Mouse (Mus musculus): Measurements from ENCODE around the gene Fastkd2.

GRCm38 (mm10) chr1:63763212-63763694 lies 32.8 kb downstream of the Fastkd2 start:
- TF ChIP-seq CTCF (IDR thresholded peaks at IDR 0.05; ENCODE audit: low read depth) (no peak), EP300 (IDR thresholded peaks at IDR 0.05; ENCODE audit: low read depth) (no peak)
